Mouse (Mus musculus) olfactory bulb, adult 2 months (tissue): ENCODE measurements around the gene Gm6904.

Experiments used
- CTCF ChIP-seq: fragments of 200-500 bp; IDR thresholded peaks from 2 replicates; pipeline ENCODE4 v1.5.1; 2012; ENCODE audit warnings: low read depth, mild to moderate bottlenecking, low read length, moderate library complexity; ENCODE audit not compliant: insufficient read depth
- POLR2A ChIP-seq: fragments of 200-500 bp; IDR thresholded peaks from 2 replicates; pipeline ENCODE4 v1.6.1; 2012; ENCODE audit warnings: mild to moderate bottlenecking, low read depth, low read length, moderate library complexity; ENCODE audit not compliant: insufficient read depth

- TF ChIP-seq POLR2A (no peak), CTCF (no peak)
Measured at GRCm38 (mm10) chr14:59260056-59260455, at the start of gene Gm6904.
